Mouse (Mus musculus) kidney, adult 8-10 months (tissue): Measurements from ENCODE around the gene Mup8.
A peak's percentile ranks its signal among the peaks of the same experiment; 100 is the strongest.
"Not testable (repeated sequence)": the region's sequence is repeated elsewhere in the genome, so short reads cannot be mapped to it uniquely, and the experiment has no call there.

ENCODE experiments used
- DNase-seq, 2 experiments: peaks; one replicate each; pipeline ENCODE4 v3.0.0; 2022

Mup8 gene

GRCm38 (mm10) chr4:60222499-60222898, at the start of gene Mup8:
TSS of gene Mup8 (minus strand) at chr4:60222599.
- DNase-seq, result not testable (repeated sequence)

DNA sequence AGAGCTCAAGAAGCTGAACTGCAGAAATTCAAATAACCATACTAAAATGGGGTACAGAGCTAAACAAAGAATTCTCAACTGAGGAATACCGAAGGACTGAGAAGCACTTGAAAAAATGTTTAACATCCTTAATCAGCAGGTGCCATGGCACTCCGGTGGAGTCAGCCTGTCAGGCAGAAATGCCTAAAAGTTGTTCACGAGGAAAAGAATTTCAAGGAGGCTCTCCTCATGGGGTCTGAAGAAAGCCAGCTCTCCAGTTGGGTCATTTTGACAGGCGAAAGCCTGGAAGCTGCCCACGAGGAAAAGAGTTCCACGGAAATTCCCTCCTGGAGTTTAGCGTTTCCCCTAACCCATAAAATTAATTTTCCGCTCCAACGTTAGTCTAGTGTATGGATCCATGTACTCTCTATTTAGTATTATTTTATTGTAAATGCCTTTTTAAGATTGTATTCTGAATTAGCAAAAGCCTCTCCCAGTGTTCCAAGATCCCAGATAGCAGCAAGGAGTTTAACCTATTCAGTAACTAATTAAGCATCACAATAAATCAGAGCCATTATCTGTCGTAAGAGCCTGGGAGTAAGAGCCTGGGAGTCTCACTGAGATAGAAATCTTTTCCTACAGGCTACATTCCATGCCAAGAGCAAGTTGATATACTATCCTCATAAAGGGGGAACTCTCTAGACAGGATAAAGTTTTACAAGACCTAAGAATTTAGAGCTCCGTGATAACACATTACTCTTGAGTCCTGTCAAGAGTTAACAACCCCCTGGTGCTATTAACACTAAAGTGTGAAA, 43.8 kb upstream of the Mup8 start:
- not testable (repeated sequence) for DNase-seq

DNA sequence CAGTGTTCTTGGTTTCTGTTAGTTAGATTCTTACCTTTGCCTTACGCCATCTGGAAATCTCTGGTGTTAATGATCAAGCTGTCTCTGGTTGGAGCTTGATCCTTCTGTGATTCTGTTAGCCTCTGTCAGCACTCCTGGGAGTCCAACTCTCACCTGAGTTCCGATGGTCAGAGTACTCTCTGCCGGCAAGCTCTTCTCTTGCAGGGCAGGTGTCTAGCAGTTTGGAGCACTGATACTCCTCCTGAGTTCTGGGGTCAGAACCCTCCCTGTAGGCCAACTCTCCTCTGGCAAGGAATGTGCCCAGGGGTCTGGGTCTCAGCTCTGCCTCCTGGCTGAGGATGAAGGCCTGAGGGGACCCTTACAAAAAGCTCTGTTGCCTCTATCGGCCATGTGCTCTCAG, 40.3 kb upstream of the Mup8 start:
- DNase-seq, result peak; percentile 24 to 33
